Mouse (Mus musculus): ENCODE results near the gene Cidec.

- TF ChIP-seq ETS1 (IDR thresholded peaks at IDR 0.05; ENCODE audit: low read depth, low read length), result no peak
- no peak for TF ChIP-seq POLR2A (IDR thresholded peaks at IDR 0.05; ENCODE audit: control insufficient read depth in 1 of 2, insufficient read depth in 1 of 2, low read depth in 1 of 2, low read length in 2 of 2, poor library complexity in 1 of 2)
- no peak for TF ChIP-seq GATA1 (IDR thresholded peaks at IDR 0.05; ENCODE audit: low read depth, low read length)
- TF ChIP-seq UBTF (IDR thresholded peaks at IDR 0.05; ENCODE audit: borderline replicate concordance, insufficient read depth, low read depth, low read length), result no peak
- TF ChIP-seq CTCF (IDR thresholded peaks at IDR 0.05 in 2 of 3, conservative IDR thresholded peaks at IDR 0.05 in 1 of 3; ENCODE audit: control insufficient read depth in 1 of 3, insufficient read depth in 1 of 3, low read depth in 2 of 3, low read length in 3 of 3, poor library complexity in 1 of 3, severe bottlenecking in 1 of 3), result no peak
- TF ChIP-seq ELF1 (IDR thresholded peaks at IDR 0.05; ENCODE audit: low read depth, low read length), result no peak
These were observed 36.5 kb upstream of the Cidec start for GRCm38 (mm10) chr6:113472061-113472460.

Measured in MEL (cell line).